22 mouse cellular contexts compared by ENCODE assay signal in the genomic region with DNA sequence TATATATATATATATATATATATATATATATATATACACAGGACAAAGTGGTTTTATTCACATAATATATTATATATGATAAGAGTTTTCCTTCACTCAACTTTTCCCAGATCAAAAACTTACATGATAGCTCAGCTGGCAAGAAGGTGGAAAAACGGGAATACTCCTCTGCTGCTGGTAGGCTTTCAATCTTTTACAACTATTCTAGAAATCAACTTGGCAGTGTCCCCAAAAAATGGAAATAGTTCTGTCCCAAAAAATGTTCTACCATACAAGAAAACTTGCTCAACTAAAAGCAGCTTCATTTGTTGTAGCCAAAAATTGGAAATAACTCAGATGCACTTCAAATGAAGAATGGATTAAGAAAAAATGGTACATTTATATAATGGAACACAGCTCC.
"Had no signal": no experiment of that assay in that cellular context is flagged by ENCODE, and none has a peak within 500 bp of the region (broad histone marks: within the 10 kb centered on the region; RNA-seq: fewer than 3 reads in every experiment).

No protein-coding gene starts in this region.

- DNase-seq: heart, postnatal 10 days; heart, postnatal 14 days; heart, postnatal 36 days; heart, postnatal 4 days; kidney, adult 11 months; kidney, adult 18-20 months; kidney, adult 2 months; kidney, adult 8-10 months; kidney, adult 9 months; kidney, postnatal 10 days; kidney, postnatal 14 days; kidney, postnatal 25 days; kidney, postnatal 36 days; kidney, postnatal 4 days; layer of hippocampus, adult 9-11 months; layer of hippocampus, postnatal 36 days had no signal

- ATAC-seq: hindbrain, embryonic 16.5 days; hindbrain, postnatal 0 days; inflammation-experienced regulatory T-cells, adult 6 months; intestine, embryonic 15.5 days; intestine, embryonic 16.5 days; intestine, postnatal 0 days had no signal
